Mouse (Mus musculus): ENCODE results near the gene Jph2. TPM values are rescaled to one million over a fixed set of nuclear protein-coding genes. Genes with fewer than 3 reads are reported as not detected.

Gene Jph2
- 100 to 1,000 TPM; 350 to 362 TPM for total RNA-seq (2021)
- long read RNA-seq, experiment 1, full-length matches to known transcripts: 56 of 115 reads
- long read RNA-seq, experiment 1, partial matches to known transcripts: 23 of 115 reads
- long read RNA-seq, experiment 1, other reads (novel, unspliced or antisense): 36 of 115 reads
- long read RNA-seq, experiment 2, full-length matches to known transcripts: 41 of 91 reads
- long read RNA-seq, experiment 2, partial matches to known transcripts: 24 of 91 reads
- long read RNA-seq, experiment 2, other reads (novel, unspliced or antisense): 26 of 91 reads

- DNase-seq: peak; percentile 68
Observed at GRCm38 (mm10) chr2:163397905-163398304, at the start of gene Jph2. Jph2 (minus strand) TSS chr2:163397993.

- DNase-seq: no peak
Observed at GRCm38 (mm10) chr2:163447375-163447774, 49.6 kb upstream of the Jph2 start.

GRCm38 (mm10) chr2:163444017-163444416, 46.2 kb upstream of the Jph2 start:
- no peak for DNase-seq

DNA sequence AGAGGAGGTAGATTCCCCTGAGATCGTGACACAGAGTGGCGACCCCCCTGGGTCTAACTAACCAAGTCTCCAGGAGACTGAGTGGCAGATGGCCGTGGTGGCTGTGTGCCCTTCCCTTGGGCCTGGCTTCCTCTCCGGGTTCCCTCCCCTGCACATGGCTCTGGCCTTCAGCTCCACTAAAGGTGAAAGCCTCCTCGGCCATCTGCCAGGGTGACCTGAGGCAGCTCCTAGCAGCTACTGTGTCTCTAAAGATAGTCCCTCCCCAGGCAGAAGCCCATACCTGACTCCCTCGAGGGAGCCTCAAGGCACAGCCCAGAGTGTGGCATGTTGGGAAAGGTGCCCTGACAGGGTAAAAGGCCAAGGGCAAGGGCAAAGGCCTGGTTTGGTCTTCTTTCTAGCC, 45.8 kb upstream of the Jph2 start:
- no peak for DNase-seq

GRCm38 (mm10) chr2:163439488-163439887, 41.7 kb upstream of the Jph2 start:
- no peak for DNase-seq

DNA sequence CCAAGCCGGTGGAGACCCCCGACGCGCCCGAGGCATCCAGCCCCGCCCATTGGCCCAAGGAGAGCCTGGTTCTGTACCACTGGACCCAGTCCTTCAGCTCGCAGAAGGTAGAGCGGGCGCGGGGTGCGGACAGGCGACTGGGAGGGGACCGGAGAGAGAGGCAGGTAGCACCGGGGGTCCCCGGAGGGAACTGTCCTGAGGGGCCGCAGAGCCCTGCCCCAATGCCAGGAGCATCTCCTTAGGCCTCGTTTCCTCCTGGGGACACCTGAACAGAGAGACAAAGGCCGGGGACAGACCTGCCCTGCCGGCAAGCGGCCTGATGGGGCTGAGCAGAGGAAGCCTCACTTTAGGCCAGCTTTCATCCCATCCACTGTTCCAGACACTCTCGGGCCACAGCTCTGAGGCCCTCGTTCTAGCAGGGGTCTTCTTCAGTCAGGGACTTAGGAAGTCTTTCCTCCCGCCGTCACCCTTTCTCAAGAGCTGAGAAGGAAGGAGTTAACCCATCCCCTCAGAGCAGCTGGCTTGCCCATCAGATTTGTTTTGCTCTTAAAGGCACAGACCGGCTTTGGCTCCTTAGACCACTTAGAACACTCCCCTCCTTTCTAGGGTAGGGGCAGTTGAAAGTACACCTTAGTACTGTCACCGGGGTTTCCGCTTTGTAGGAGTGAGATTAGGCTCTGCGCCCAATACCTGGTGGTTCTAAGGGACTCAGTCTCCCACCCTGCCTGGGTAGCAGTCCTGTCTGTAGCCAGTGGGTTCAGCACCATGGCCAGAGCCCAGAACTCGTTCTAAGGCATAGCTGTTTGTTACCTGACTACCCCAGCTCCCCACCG, 41.0 kb upstream of the Jph2 start:
- no peak for DNase-seq

DNA sequence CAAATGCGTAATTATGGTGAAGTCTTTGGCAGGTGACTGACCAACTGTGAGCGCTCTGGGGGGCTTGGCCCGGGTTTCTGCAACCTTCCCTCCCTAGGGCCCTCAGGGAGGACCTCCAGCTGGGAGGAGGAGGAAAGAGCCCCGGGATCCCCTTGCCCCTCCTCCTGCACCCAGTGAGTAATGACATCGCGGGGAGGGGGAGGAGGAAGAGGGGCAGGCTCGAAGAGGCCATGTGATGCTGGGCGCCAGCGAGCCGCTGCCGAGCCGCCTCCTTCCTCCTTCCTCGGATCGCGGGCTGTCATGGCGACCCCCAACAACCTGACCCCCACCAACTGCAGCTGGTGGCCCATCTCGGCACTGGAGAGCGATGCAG, 40.4 kb upstream of the Jph2 start, which contains the start of gene Gdap1l1:
TSS of gene Gdap1l1 (plus strand) at position 231 of the 373 bp plus-strand sequence.
- no peak for DNase-seq

DNA sequence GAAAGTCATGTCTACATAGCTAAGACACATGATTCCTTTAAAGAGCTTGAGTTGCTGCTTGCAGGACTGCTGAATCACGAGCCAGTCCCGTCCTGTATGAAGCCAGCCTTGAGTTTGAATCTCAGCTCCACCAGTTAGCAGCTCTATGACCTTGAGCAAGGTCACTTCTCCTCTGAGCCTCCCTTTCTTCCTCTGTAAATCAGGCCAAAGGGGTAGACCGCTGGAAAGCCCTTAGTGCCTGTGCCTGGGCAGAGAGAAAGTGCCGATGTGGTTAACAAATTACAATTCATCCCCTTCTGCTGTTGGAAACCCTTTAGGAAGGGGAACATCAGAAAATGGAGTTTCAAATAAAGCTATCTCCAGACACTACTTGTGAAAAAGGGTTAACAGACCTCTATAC, 40.0 kb upstream of the Jph2 start:
- DNase-seq: no peak

GRCm38 (mm10) chr2:163433971-163434370, 36.2 kb upstream of the Jph2 start:
- DNase-seq: no peak

- no peak for DNase-seq
Observed at GRCm38 (mm10) chr2:163431289-163431688, 33.5 kb upstream of the Jph2 start.

- DNase-seq: no peak
Observed at GRCm38 (mm10) chr2:163428346-163429011, 30.7 kb upstream of the Jph2 start.

DNA sequence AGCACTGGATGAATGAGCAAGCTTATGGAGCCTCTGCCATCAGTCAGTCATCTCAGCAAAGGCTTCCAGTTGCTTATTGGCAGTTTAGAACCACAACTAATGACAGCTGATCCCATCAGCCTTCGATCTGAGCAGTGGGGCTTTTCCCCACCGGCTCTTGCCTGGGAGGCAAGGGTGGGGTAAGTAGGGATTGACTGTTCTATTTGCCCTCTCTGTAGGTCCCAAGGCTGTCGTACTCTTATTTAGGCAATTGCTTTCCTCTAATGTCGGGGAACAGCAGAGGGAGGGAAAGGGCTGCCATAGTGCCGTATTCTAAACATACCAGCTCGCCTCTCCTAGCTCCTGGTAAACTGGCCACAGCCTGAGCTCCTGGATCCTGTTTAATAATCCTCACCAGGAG, 26.8 kb upstream of the Jph2 start, which contains the start of gene Oser1:
TSS of gene Oser1 (minus strand) at position 101 of the 400 bp plus-strand sequence.
- DNase-seq: no peak

DNA sequence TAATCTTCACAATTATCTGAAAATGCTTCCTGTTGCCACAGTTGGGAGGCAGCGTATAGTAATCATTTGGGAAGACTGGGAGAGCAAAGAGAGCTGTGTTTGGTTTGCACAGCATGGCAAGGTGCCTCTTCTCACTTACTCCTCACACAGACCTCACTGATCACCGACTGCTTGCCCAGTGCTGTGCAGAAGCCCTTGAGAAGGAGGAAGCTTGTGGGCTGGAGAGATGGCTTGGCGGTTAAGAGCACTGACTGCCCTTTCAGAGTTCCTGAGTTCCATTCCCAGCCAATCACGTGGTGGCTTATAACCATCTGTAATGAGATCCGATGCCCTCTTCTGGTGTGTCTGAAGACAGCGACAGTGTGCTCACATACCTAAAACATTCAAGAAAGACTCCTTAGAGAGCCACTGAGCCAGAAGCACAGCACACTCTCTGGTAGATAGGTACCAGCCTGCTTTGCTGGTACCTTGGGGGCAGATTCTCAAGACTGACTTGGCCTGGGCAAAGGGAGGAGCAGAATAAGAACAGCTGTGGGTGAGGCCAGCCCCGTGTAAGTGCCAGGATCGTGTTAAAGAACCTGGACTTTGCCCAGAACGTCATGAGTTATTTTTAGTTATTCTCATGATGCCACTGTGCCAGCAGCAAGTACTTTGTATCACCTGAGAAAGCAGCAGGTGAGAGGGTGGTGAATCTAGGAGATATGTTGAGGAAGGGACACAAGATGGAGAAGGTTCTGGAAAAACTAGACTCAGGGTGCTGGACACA, 25.3 kb upstream of the Jph2 start:
- no peak for DNase-seq

- no peak for DNase-seq
Observed at GRCm38 (mm10) chr2:163420366-163420886, 22.6 kb upstream of the Jph2 start.

DNA sequence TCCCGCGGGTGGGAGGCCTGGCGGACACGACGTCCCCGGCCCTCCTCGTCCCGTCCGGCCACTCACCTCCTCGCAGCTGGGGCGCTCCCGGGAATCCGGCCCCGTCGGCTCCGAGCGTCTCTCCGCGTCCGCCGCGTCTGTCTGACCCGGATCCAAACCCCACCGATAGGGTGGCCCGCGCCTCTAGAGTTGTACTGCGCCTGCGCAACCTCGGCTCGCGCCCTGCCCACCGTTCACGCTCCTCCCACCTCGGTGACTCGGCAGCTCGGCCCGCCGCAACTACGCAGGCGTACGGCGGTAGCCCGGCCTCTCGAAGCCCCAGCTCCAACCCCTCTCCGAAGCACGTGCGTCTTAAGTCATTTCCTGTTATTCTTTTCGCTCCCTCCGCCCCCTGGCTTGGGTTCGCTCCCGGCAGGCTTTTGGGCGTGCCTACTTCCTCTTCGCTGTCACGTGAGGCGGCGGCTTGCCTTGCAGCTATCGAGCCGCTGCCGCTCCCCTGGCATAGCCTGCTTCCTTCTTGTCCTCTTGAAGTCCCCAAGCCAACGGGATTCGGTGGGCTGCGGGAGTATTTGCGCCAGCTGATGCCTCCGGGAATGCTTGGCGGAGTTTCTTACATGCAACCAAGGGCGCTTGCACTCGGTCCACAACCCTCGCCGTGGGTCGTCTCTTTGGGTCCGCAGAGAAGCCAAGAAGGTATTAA, 21.7 kb upstream of the Jph2 start:
- peak; percentile 99 for DNase-seq

GRCm38 (mm10) chr2:163418841-163419345, 21.1 kb upstream of the Jph2 start:
- no peak for DNase-seq

GRCm38 (mm10) chr2:163417830-163418229, 20.0 kb upstream of the Jph2 start:
- DNase-seq: no peak

DNA sequence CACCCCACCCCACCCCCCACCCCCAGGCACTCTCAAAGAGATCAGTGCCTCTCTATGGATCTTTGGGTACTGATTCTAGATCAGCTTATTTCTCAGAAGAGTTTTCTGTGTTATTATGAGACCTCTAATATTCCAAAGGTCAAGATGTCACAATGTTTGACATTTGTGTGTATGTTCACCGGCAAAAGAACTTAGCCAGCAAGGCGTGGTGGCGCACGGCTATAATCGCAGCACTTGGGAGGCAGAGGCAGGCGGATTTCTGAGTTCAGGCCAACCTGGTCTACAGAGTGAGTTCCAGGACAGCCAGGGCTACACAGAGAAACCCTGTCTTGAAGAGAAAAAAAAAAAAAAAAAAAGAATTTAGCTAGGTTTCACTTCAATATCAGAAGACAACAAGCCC, 19.2 kb upstream of the Jph2 start:
- DNase-seq: no peak

DNA sequence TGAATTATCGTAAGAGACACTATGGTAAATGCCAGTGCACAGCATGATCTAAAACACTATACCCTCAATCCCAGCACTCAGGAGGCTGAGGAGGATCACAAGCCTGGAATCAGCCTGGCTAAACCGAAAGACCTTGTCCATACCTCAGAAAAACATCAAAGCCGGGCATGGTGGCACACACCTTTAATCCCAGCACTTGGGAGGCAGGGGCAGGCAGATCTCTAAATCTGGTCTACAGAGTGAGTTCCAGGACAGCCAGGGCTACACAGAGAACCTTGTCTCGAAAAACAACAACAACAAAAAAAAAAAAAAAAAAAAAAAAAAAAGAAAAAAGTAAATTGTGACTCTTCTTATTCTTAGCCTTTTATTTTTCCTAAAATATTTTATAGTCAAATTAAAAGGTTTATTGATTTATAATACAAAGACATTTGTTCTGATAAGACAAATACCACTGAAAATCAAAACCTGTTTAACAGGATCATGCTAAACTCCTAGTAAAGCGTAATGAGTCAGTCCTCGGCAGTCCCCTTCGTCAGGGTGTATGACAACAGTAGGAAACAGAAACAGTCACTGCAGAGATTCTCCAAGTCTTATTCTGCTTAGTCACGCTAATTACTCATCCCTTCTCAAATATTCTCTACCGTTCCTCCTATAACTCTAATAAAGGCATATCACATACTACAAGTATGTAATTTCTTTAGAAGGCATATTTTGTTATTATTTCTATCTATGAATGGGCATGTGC, 15.2 kb upstream of the Jph2 start:
- no peak for DNase-seq

- no peak for DNase-seq
Observed at GRCm38 (mm10) chr2:163412419-163412818, 14.6 kb upstream of the Jph2 start.

All from gastrocnemius, postnatal 10 days (tissue).